Mouse (Mus musculus): ENCODE measurements around the gene Heatr1. TPM values are rescaled to one million over a fixed set of nuclear protein-coding genes. Genes with fewer than 3 reads are reported as not detected.

Heatr1 gene
- polyA plus RNA-seq, 1 experiment from 2014 or later: 18.2 TPM

GRCm38 (mm10) chr13:12478301-12478700 is 83.5 kb downstream of the Heatr1 start:
- H3K9me3 ChIP-seq (replicated peaks; ENCODE audit: control insufficient read depth, low read length): no peaks in the 10 kb centered on the region
- DNase-seq (ENCODE audit: low spot score) (no peak), ATAC-seq (no peak)
- no peak overlapping the region for H3K4me3 ChIP-seq (ENCODE audit: low read depth, low read length)
- H3K27ac ChIP-seq (ENCODE audit: low read depth, low read length): no peak overlapping the region
- no peaks in the 10 kb centered on the region for H3K27me3 ChIP-seq (replicated peaks; ENCODE audit: control insufficient read depth, insufficient read depth, low read length)
- no peaks in the 10 kb centered on the region for H3K36me3 ChIP-seq (ENCODE audit: control insufficient read depth, insufficient read depth, low read length)
- WGBS: 86% methylated on average over 15 of the region's 15 CpGs
- no peak overlapping the region for H3K9ac ChIP-seq (ENCODE audit: low read length)
- no peak overlapping the region for H3K4me2 ChIP-seq (ENCODE audit: low read length)
- no peaks in the 10 kb centered on the region for H3K4me1 ChIP-seq (ENCODE audit: control insufficient read depth, insufficient read depth, low read length)

GRCm38 (mm10) chr13:12479802-12480201 is 85.0 kb downstream of the Heatr1 start:
- H3K4me1 ChIP-seq (ENCODE audit: control insufficient read depth, insufficient read depth, low read length): no peaks in the 10 kb centered on the region
- H3K4me3 ChIP-seq (ENCODE audit: low read depth, low read length): no peak overlapping the region
- WGBS: 80% methylated on average over 6 of the region's 6 CpGs
- no peak overlapping the region for H3K4me2 ChIP-seq (ENCODE audit: low read length)
- H3K36me3 ChIP-seq (ENCODE audit: control insufficient read depth, insufficient read depth, low read length): no peaks in the 10 kb centered on the region
- no peak for DNase-seq (ENCODE audit: low spot score)
- H3K9ac ChIP-seq (ENCODE audit: low read length): no peak overlapping the region
- H3K27me3 ChIP-seq (replicated peaks; ENCODE audit: control insufficient read depth, insufficient read depth, low read length): no peaks in the 10 kb centered on the region
- H3K27ac ChIP-seq (ENCODE audit: low read depth, low read length): no peak overlapping the region
- no peak for ATAC-seq
- H3K9me3 ChIP-seq (replicated peaks; ENCODE audit: control insufficient read depth, low read length): no peaks in the 10 kb centered on the region

- DNase-seq (ENCODE audit: low spot score) (peak; percentile 39), ATAC-seq (peak; percentile 42; the same call in 1 of the 2 replicates)
- Histone ChIP-seq H3K9ac (ENCODE audit: low read length) (no peak overlapping the region), H3K36me3 (ENCODE audit: control insufficient read depth, insufficient read depth, low read length) (no peaks in the 10 kb centered on the region), H3K27me3 (replicated peaks; ENCODE audit: control insufficient read depth, insufficient read depth, low read length) (no peaks in the 10 kb centered on the region), H3K4me2 (ENCODE audit: low read length) (no peak overlapping the region), H3K27ac (ENCODE audit: low read depth, low read length) (no peak overlapping the region), H3K4me1 (ENCODE audit: control insufficient read depth, insufficient read depth, low read length) (no peaks in the 10 kb centered on the region), H3K9me3 (replicated peaks; ENCODE audit: control insufficient read depth, low read length) (no peaks in the 10 kb centered on the region), H3K4me3 (ENCODE audit: low read depth, low read length) (no peak overlapping the region)
- 72% methylated on average over 2 of the region's 2 CpGs for WGBS
Measured at GRCm38 (mm10) chr13:12485197-12485596, 90.4 kb downstream of the Heatr1 start.

GRCm38 (mm10) chr13:12485640-12486039 is 90.8 kb downstream of the Heatr1 start:
- no peak overlapping the region for H3K4me2 ChIP-seq (ENCODE audit: low read length)
- no peaks in the 10 kb centered on the region for H3K4me1 ChIP-seq (ENCODE audit: control insufficient read depth, insufficient read depth, low read length)
- H3K36me3 ChIP-seq (ENCODE audit: control insufficient read depth, insufficient read depth, low read length): no peaks in the 10 kb centered on the region
- H3K27me3 ChIP-seq (replicated peaks; ENCODE audit: control insufficient read depth, insufficient read depth, low read length): no peaks in the 10 kb centered on the region
- no peak for DNase-seq (ENCODE audit: low spot score)
- H3K27ac ChIP-seq (ENCODE audit: low read depth, low read length): no peak overlapping the region
- no peak; the same call in 1 of the 2 replicates for ATAC-seq
- no peak overlapping the region for H3K4me3 ChIP-seq (ENCODE audit: low read depth, low read length)
- no peak overlapping the region for H3K9ac ChIP-seq (ENCODE audit: low read length)
- 79% methylated on average over 7 of the region's 7 CpGs for WGBS
- no peaks in the 10 kb centered on the region for H3K9me3 ChIP-seq (replicated peaks; ENCODE audit: control insufficient read depth, low read length)

Other genes starting within 250 kb of the Heatr1 start
- gene Mtr, start 136.9 kb upstream of the Heatr1 start, polyA plus RNA-seq (2014; fragmentation: Nextera tagmentation; extraction: Ambion mirVana): 7.4 TPM in 2 replicates
- gene Actn2, start 54.3 kb upstream of the Heatr1 start, polyA plus RNA-seq (2014; fragmentation: Nextera tagmentation; extraction: Ambion mirVana): 1.7 and 2.2 TPM in 2 replicates
- 10.7 and 15.6 TPM in 2 replicates for gene Lgals8, start 69.9 kb downstream of the Heatr1 start, polyA plus RNA-seq (2014; fragmentation: Nextera tagmentation; extraction: Ambion mirVana)
- gene Edaradd, start 125.4 kb downstream of the Heatr1 start, polyA plus RNA-seq (2014; fragmentation: Nextera tagmentation; extraction: Ambion mirVana): 1.0 and 1.5 TPM in 2 replicates
- 10.4 and 11.7 TPM in 2 replicates for gene Ero1lb, start 170.8 kb downstream of the Heatr1 start, polyA plus RNA-seq (2014; fragmentation: Nextera tagmentation; extraction: Ambion mirVana)

Measured in forebrain, embryonic 14.5 days (tissue).